Comparison of ENCODE assay signal across 28 mouse cellular contexts in genomic region chr19:45602606-45603005, GRCm38 (mm10). TPM values are rescaled to one million over a fixed set of nuclear protein-coding genes. Genes with fewer than 3 reads are reported as not detected.
DNase-seq lines count a peak whose midpoint lies in the region; ATAC-seq lines count a peak whose summit lies in the region.
"Had no signal": no experiment of that assay in that cellular context is flagged by ENCODE, and none has a peak within 500 bp of the region (broad histone marks: within the 10 kb centered on the region; RNA-seq: fewer than 3 reads in every experiment).

No protein-coding gene starts in this region.

- no peaks in the 10 kb centered on the region for H3K27me3 ChIP-seq in heart, embryonic 12.5 days (replicated peaks)
- no peaks in the 10 kb centered on the region for H3K27me3 ChIP-seq in liver, embryonic 13.5 days
- H3K27me3 ChIP-seq: heart, embryonic 15.5 days; intestine, embryonic 15.5 days; midbrain, embryonic 15.5 days; stomach, embryonic 15.5 days had no signal

- H3K27ac ChIP-seq in heart, embryonic 12.5 days (ENCODE audit: poor library complexity, severe bottlenecking) = no peak overlapping the region
- H3K27ac ChIP-seq in liver, embryonic 13.5 days = peak overlapping the region; percentile 78
- H3K27ac ChIP-seq: forebrain, embryonic 13.5 days; heart, embryonic 15.5 days; hindbrain, postnatal 0 days; intestine, embryonic 15.5 days; macrophage; midbrain, embryonic 10.5 days; midbrain, embryonic 15.5 days; neural tube, embryonic 15.5 days; stomach, embryonic 15.5 days had no signal

- H3K9ac ChIP-seq in heart, embryonic 12.5 days = no peak overlapping the region
- 0 out of 2 replicates have a peak overlapping the region, but pooled peaks have one; percentile 14 for H3K9ac ChIP-seq in liver, embryonic 13.5 days
- H3K9ac ChIP-seq: forebrain, embryonic 13.5 days; heart, embryonic 15.5 days; intestine, embryonic 15.5 days; midbrain, embryonic 15.5 days; neural tube, embryonic 15.5 days; stomach, embryonic 15.5 days had no signal

- ATAC-seq in heart, embryonic 12.5 days (ENCODE audit: insufficient number of reproducible peaks, low FRiP score) = 0 out of 2 replicates have a peak, but pooled peaks have one; percentile 54
- peak; percentile 92 for ATAC-seq in liver, embryonic 13.5 days (ENCODE audit: low read depth)
- ATAC-seq in megakaryocyte progenitor cell, adult 5-6 weeks (replicated peaks; ENCODE audit: poor library complexity) = peak; percentile 88
- ATAC-seq: activated CD4-positive, CD25-positive, alpha-beta regulatory T cell, adult 4 months; forebrain, embryonic 13.5 days; hindbrain, postnatal 0 days; intestine, embryonic 15.5 days; lung, postnatal 0 days; midbrain, embryonic 15.5 days had no signal

- no peak for DNase-seq in heart, adult 11 months
- DNase-seq in c-Kit-positive CD71-positive TER-119-positive erythroid progenitor cells, embryonic 14.5 days (ENCODE audit: low spot score) = peak; percentile 73
- peak; percentile 58 for DNase-seq in liver, embryonic 13.5 days
- DNase-seq in gastrocnemius, adult 8-10 months (ENCODE audit: low spot score in 2 of 2) = no peak
- no peak for DNase-seq in layer of hippocampus, postnatal 14 days (ENCODE audit: low spot score in 2 of 2)
- DNase-seq in adipocyte (ENCODE audit: low spot score) = no peak
- DNase-seq: adrenal gland, postnatal 10 days; cerebellum, adult 18-20 months; cerebellum, postnatal 10 days; kidney, adult 9 months; kidney, postnatal 10 days; layer of hippocampus, adult 9-11 months; retina, postnatal 1 day; right cerebral cortex, postnatal 14 days; thymus, postnatal 25 days had no signal

- 72% methylated on average over 5 of the region's 5 CpGs for WGBS in heart, embryonic 12.5 days
- WGBS in liver, embryonic 13.5 days (ENCODE audit: insufficient replicate concordance) = 13% methylated on average over 5 of the region's 5 CpGs

- H3K4me1 ChIP-seq in heart, embryonic 12.5 days (replicated peaks) = peaks cover 16% of the 10 kb centered on the region
- H3K4me1 ChIP-seq in liver, embryonic 13.5 days (replicated peaks) = peaks cover 45% of the 10 kb centered on the region
- H3K4me1 ChIP-seq: intestine, embryonic 15.5 days; stomach, embryonic 15.5 days had no signal

- H3K36me3 ChIP-seq in heart, embryonic 12.5 days = peaks cover 15% of the 10 kb centered on the region
- H3K36me3 ChIP-seq in liver, embryonic 13.5 days = peaks cover 4% of the 10 kb centered on the region; the same call in 1 of the 2 replicates
- H3K36me3 ChIP-seq: heart, embryonic 15.5 days; midbrain, embryonic 15.5 days; stomach, embryonic 15.5 days had no signal

- H3K4me2 ChIP-seq in heart, embryonic 12.5 days = no peak overlapping the region
- peak overlapping the region; percentile 15; the same call in 1 of the 2 replicates for H3K4me2 ChIP-seq in liver, embryonic 13.5 days
- H3K4me2 ChIP-seq: forebrain, embryonic 13.5 days; heart, embryonic 15.5 days; intestine, embryonic 15.5 days; midbrain, embryonic 15.5 days; neural tube, embryonic 15.5 days; stomach, embryonic 15.5 days had no signal

- no peaks in the 10 kb centered on the region for H3K9me3 ChIP-seq in heart, embryonic 12.5 days (replicated peaks)
- no peaks in the 10 kb centered on the region for H3K9me3 ChIP-seq in liver, embryonic 13.5 days (replicated peaks)
- H3K9me3 ChIP-seq: forebrain, embryonic 13.5 days; heart, embryonic 15.5 days; intestine, embryonic 15.5 days; midbrain, embryonic 10.5 days; midbrain, embryonic 15.5 days; neural tube, embryonic 15.5 days; stomach, embryonic 15.5 days had no signal

- no peak overlapping the region for H3K4me3 ChIP-seq in heart, embryonic 12.5 days
- no peak overlapping the region for H3K4me3 ChIP-seq in liver, embryonic 13.5 days (replicated peaks)
- H3K4me3 ChIP-seq: forebrain, embryonic 13.5 days; heart, embryonic 15.5 days; intestine, embryonic 15.5 days; midbrain, embryonic 10.5 days; midbrain, embryonic 15.5 days; neural tube, embryonic 15.5 days; stomach, embryonic 15.5 days had no signal

RNA-seq across cellular contexts. Expression of gene Gm17018, which starts 42.2 kb away (rescaled TPM):
- polyA plus RNA-seq in heart, embryonic 12.5 days (2016; fragmentation: Nextera tagmentation; extraction: Ambion mirVana) = 33.6 and 36.0 TPM in 2 replicates
- polyA plus RNA-seq in liver, embryonic 13.5 days (2015; fragmentation: Nextera tagmentation; extraction: Ambion mirVana) = 19.9 and 21.5 TPM in 2 replicates
- total RNA-seq in megakaryocyte progenitor cell, adult 5-6 weeks (2015) = 21.1 and 32.4 TPM in 2 replicates
- total RNA-seq in megakaryocyte progenitor cell, adult 5-6 weeks (2017) = 39.5 and 40.6 TPM in 2 replicates
- total RNA-seq in gastrocnemius, adult 8-10 months (2022) = 10 to 100 TPM; 15.3 to 18.7 (median 16.5) TPM
- 10 to 100 TPM; 55.2 to 55.4 TPM for total RNA-seq in layer of hippocampus, postnatal 14 days (2021)

RNA-seq across cellular contexts. Expression of gene Poll, which starts 42.3 kb away (rescaled TPM):
- polyA plus RNA-seq in heart, embryonic 12.5 days (2016; fragmentation: Nextera tagmentation; extraction: Ambion mirVana) = 15.0 and 15.4 TPM in 2 replicates
- polyA plus RNA-seq in liver, embryonic 13.5 days (2015; fragmentation: Nextera tagmentation; extraction: Ambion mirVana) = 6.7 and 7.1 TPM in 2 replicates
- 5.6 and 7.0 TPM in 2 replicates for total RNA-seq in megakaryocyte progenitor cell, adult 5-6 weeks (2015)
- total RNA-seq in megakaryocyte progenitor cell, adult 5-6 weeks (2017) = 13.2 and 18.5 TPM in 2 replicates
- 10 to 100 TPM; 16.0 to 17.1 (median 16.4) TPM for total RNA-seq in gastrocnemius, adult 8-10 months (2022)
- 1 to 10 TPM; 7.5 to 8.0 TPM for total RNA-seq in layer of hippocampus, postnatal 14 days (2021)

RNA-seq across cellular contexts. Expression of gene Fbxw4, which starts 57.5 kb away (rescaled TPM):
- polyA plus RNA-seq in heart, embryonic 12.5 days (2016; fragmentation: Nextera tagmentation; extraction: Ambion mirVana) = 4.3 and 4.8 TPM in 2 replicates
- polyA plus RNA-seq in liver, embryonic 13.5 days (2015; fragmentation: Nextera tagmentation; extraction: Ambion mirVana) = 1.9 and 2.3 TPM in 2 replicates
- total RNA-seq in megakaryocyte progenitor cell, adult 5-6 weeks (2015) = 26.0 and 27.0 TPM in 2 replicates
- 22.3 and 31.5 TPM in 2 replicates for total RNA-seq in megakaryocyte progenitor cell, adult 5-6 weeks (2017)
- total RNA-seq in gastrocnemius, adult 8-10 months (2022) = 10 to 100 TPM; 32.9 to 35.7 (median 33.6) TPM
- 10 to 100 TPM; 31.9 to 32.1 TPM for total RNA-seq in layer of hippocampus, postnatal 14 days (2021)

Comparison
In these comparisons a context has a peak if more than half of its experiments do, and no peak if none do; other contexts are left out.
1. DNase-seq: peak in c-Kit-positive CD71-positive TER-119-positive erythroid progenitor cells, embryonic 14.5 days (single experiment) and liver, embryonic 13.5 days (single experiment); none in heart, adult 11 months (single experiment), gastrocnemius, adult 8-10 months (0 of 2), layer of hippocampus, postnatal 14 days (0 of 2) and adipocyte (single experiment).
2. Peak in every context shown above with its lines, with median percentiles within 50 percentile points of each other: ATAC-seq.